Mouse (Mus musculus) midbrain, embryonic 15.5 days (tissue): ENCODE results near the gene 1700067K01Rik. TPM values are rescaled to one million over a fixed set of nuclear protein-coding genes. Genes with fewer than 3 reads are reported as not detected.
A peak's percentile ranks its signal among the peaks of the same experiment; 100 is the strongest.

ENCODE experiments used
- ATAC-seq: fragments of 200-750 bp; cut with Nextera tagmentation; replicated peaks from 2 replicates; pipeline ENCODE4 v1.8.0; 2017; ENCODE audit warnings: moderate TSS enrichment
- H3K27ac ChIP-seq: fragments of 300-500 bp; sonication (generic); 2 replicates; pipeline ENCODE4 v1.5.1; 2015; ENCODE audit warnings: mild to moderate bottlenecking, inconsistent platforms
- H3K27me3 ChIP-seq: fragments of 300-500 bp; sonication (generic); replicated peaks from 2 replicates; pipeline ENCODE4 v1.6.1; 2015; ENCODE audit warnings: inconsistent platforms
- H3K36me3 ChIP-seq: fragments of 300-500 bp; sonication (generic); replicated peaks from 2 replicates; pipeline ENCODE4 v1.6.1; 2015; ENCODE audit warnings: inconsistent platforms
- H3K4me1 ChIP-seq: fragments of 300-500 bp; sonication (generic); 2 replicates; pipeline ENCODE4 v1.6.1; 2015; ENCODE audit warnings: inconsistent platforms
- H3K4me2 ChIP-seq: fragments of 300-500 bp; sonication (generic); 2 replicates; pipeline ENCODE4 v1.6.1; 2015; ENCODE audit warnings: inconsistent platforms, mild to moderate bottlenecking, moderate library complexity
- H3K4me3 ChIP-seq: fragments of 300-500 bp; sonication (generic); 2 replicates; pipeline ENCODE4 v1.5.1; 2015; ENCODE audit warnings: mild to moderate bottlenecking, inconsistent platforms
- H3K9ac ChIP-seq: fragments of 300-500 bp; sonication (generic); 2 replicates; pipeline ENCODE4 v1.6.1; 2015; ENCODE audit warnings: mild to moderate bottlenecking, inconsistent platforms
- H3K9me3 ChIP-seq: fragments of 300-500 bp; sonication (generic); 2 replicates; pipeline ENCODE4 v1.6.1; 2016; ENCODE audit warnings: inconsistent platforms
- WGBS: fragments of 180-500 bp; shearing (Covaris S2); methylation state at CpG from one replicate; pipeline ENCODE4 v1.1.7; 2015; ENCODE audit warnings: mixed read lengths; 5-methylcytosine and 5-hydroxymethylcytosine counted together
- microRNA counts: library from miRNA; unstranded; fragments of <30 nt; microRNA quantifications from one replicate; lab custom pipeline; 2016
- microRNA-seq: library from miRNA; unstranded; fragments of <30 nt; microRNA quantifications from one replicate; pipeline ENCODE4, GENCODE M21; 2016
- polyA plus RNA-seq: library from polyadenylated mRNA; unstranded; fragments of >200 nt; fragmentation: Nextera tagmentation; extraction: Ambion mirVana; gene quantifications from 2 replicates; pipeline ENCODE4 v1.2.1, GENCODE M21; 2015

Gene 1700067K01Rik
- polyA plus RNA-seq, 1 experiment from 2014 or later, result 0.66 TPM

- Histone ChIP-seq H3K27me3 (peaks cover 52% of the 10 kb centered on the region), H3K4me2 (no peak overlapping the region), H3K4me1 (peaks cover 14% of the 10 kb centered on the region), H3K36me3 (no peaks in the 10 kb centered on the region), H3K9me3 (no peaks in the 10 kb centered on the region), H3K4me3 (no peak overlapping the region), H3K9ac (no peak overlapping the region), H3K27ac (no peak overlapping the region)
- 7% methylated on average over 7 of the region's 7 CpGs for WGBS
- no peak for ATAC-seq
These were observed 42.8 kb downstream of the 1700067K01Rik start for GRCm38 (mm10) chr8:84044103-84044502.

- no peak for ATAC-seq
- H3K4me2 ChIP-seq, result peak within 1 kb of the TSS; percentile 30; the same call in 1 of the 2 replicates
- peaks cover 14% of the 10 kb centered on the region for H3K4me1 ChIP-seq
- H3K27me3 ChIP-seq, result peaks cover 52% of the 10 kb centered on the region
- no peak within 1 kb of the TSS for H3K9ac ChIP-seq
- WGBS, result 6% methylated on average over 9 of the region's 9 CpGs
- H3K27ac ChIP-seq, result no peak within 1 kb of the TSS
- H3K4me3 ChIP-seq, result no peak within 1 kb of the TSS
- H3K36me3 ChIP-seq, result no peaks in the 10 kb centered on the region
- no peaks in the 10 kb centered on the region for H3K9me3 ChIP-seq
These were observed 43.6 kb downstream of the 1700067K01Rik start, which contains the start of gene Rln3 for GRCm38 (mm10) chr8:84044900-84045299. Gene Rln3 (minus strand): TSS chr8:84045000.

- no peak overlapping the region for H3K4me2 ChIP-seq
- WGBS, result 85% methylated on average over 3 of the region's 3 CpGs
- peaks cover 14% of the 10 kb centered on the region for H3K4me1 ChIP-seq
- H3K9me3 ChIP-seq, result no peaks in the 10 kb centered on the region
- H3K36me3 ChIP-seq, result no peaks in the 10 kb centered on the region
- peaks cover 41% of the 10 kb centered on the region for H3K27me3 ChIP-seq
- H3K27ac ChIP-seq, result no peak overlapping the region
- H3K9ac ChIP-seq, result no peak overlapping the region
- no peak for ATAC-seq
- no peak overlapping the region for H3K4me3 ChIP-seq
These were observed 45.2 kb downstream of the 1700067K01Rik start for GRCm38 (mm10) chr8:84046505-84046904.

- Histone ChIP-seq H3K9me3 (no peaks in the 10 kb centered on the region), H3K27me3 (peaks cover 24% of the 10 kb centered on the region), H3K4me2 (no peak overlapping the region), H3K4me3 (no peak overlapping the region), H3K4me1 (peaks cover 3% of the 10 kb centered on the region; the same call in 1 of the 2 replicates), H3K36me3 (no peaks in the 10 kb centered on the region), H3K9ac (no peak overlapping the region), H3K27ac (no peak overlapping the region)
- WGBS, result 81% methylated on average over 5 of the region's 5 CpGs
- ATAC-seq, result no peak
These were observed 46.9 kb downstream of the 1700067K01Rik start for GRCm38 (mm10) chr8:84048171-84048570.

GRCm38 (mm10) chr8:84052746-84053145 lies 51.4 kb downstream of the 1700067K01Rik start:
- no peaks in the 10 kb centered on the region for H3K27me3 ChIP-seq
- H3K4me1 ChIP-seq, result no peaks in the 10 kb centered on the region
- no peaks in the 10 kb centered on the region for H3K9me3 ChIP-seq
- no peak for ATAC-seq
- H3K27ac ChIP-seq, result no peak overlapping the region
- no peaks in the 10 kb centered on the region for H3K36me3 ChIP-seq
- no peak overlapping the region for H3K4me3 ChIP-seq
- no peak overlapping the region for H3K9ac ChIP-seq
- 68% methylated on average over 3 of the region's 3 CpGs for WGBS
- no peak overlapping the region for H3K4me2 ChIP-seq

- no peak overlapping the region for H3K27ac ChIP-seq
- H3K36me3 ChIP-seq, result no peaks in the 10 kb centered on the region
- H3K4me3 ChIP-seq, result no peak overlapping the region
- no peak for ATAC-seq
- H3K4me2 ChIP-seq, result no peak overlapping the region
- WGBS, result 92% methylated on average over 5 of the region's 5 CpGs
- no peaks in the 10 kb centered on the region for H3K27me3 ChIP-seq
- H3K9me3 ChIP-seq, result no peaks in the 10 kb centered on the region
- no peak overlapping the region for H3K9ac ChIP-seq
- H3K4me1 ChIP-seq, result no peaks in the 10 kb centered on the region
These were observed 51.9 kb downstream of the 1700067K01Rik start for GRCm38 (mm10) chr8:84053229-84053628.

MicroRNA genes within 50 kb of the gene (microRNA counts, 519-probe panel; counts per million panel counts)
- microRNA mmu-miR-1199 (lab: Ali Mortazavi, UCI), result not detected

Small RNA genes lying within 50 kb of the gene (microRNA-seq; reads per million reads assigned to microRNA genes)
- gene Mir1199, result not detected
- gene Mir8111, result 1.8 reads per million, percentile 2 among the genes with 10 or more reads in this experiment

Other genes starting within 250 kb of the 1700067K01Rik start
- 67.2 and 68.0 TPM in 2 replicates for gene Adgrl1, start 101.4 kb upstream of the 1700067K01Rik start, polyA plus RNA-seq
- gene Gm10644, start 46.3 kb upstream of the 1700067K01Rik start, polyA plus RNA-seq, result 0.93 and 1.00 TPM in 2 replicates
- gene Asf1b, start 46.0 kb upstream of the 1700067K01Rik start, polyA plus RNA-seq, result 8.0 and 10.9 TPM in 2 replicates
- gene Prkaca, start 28.5 kb upstream of the 1700067K01Rik start, polyA plus RNA-seq, result 228 and 238 TPM in 2 replicates
- 7.1 and 7.2 TPM in 2 replicates for gene Samd1, start 3.8 kb upstream of the 1700067K01Rik start, polyA plus RNA-seq
- gene 2210011C24Rik, start 10.7 kb downstream of the 1700067K01Rik start, polyA plus RNA-seq, result 0.26 and 0.39 TPM in 2 replicates
- gene Palm3, start 20.0 kb downstream of the 1700067K01Rik start, polyA plus RNA-seq, result 2.6 and 2.8 TPM in 2 replicates
- gene Il27ra, start 41.1 kb downstream of the 1700067K01Rik start, polyA plus RNA-seq, result 0.58 and 0.68 TPM in 2 replicates
- 0.48 and 1.3 TPM in 2 replicates for gene Rln3, start 43.5 kb downstream of the 1700067K01Rik start, polyA plus RNA-seq
- gene Gm10643, start 63.6 kb downstream of the 1700067K01Rik start, polyA plus RNA-seq, result 1.0 and 1.4 TPM in 2 replicates
- 12.4 and 14.0 TPM in 2 replicates for gene Rfx1, start 65.3 kb downstream of the 1700067K01Rik start, polyA plus RNA-seq
- gene Dcaf15, start 103.3 kb downstream of the 1700067K01Rik start, polyA plus RNA-seq, result 25.8 and 26.3 TPM in 2 replicates
- gene Podnl1, start 124.5 kb downstream of the 1700067K01Rik start, polyA plus RNA-seq, result 0.68 and 0.73 TPM in 2 replicates
- gene Cc2d1a, start 146.4 kb downstream of the 1700067K01Rik start, polyA plus RNA-seq, result 52.5 and 53.3 TPM in 2 replicates
- gene 4930432K21Rik, start 146.5 kb downstream of the 1700067K01Rik start, polyA plus RNA-seq, result 2.5 and 2.9 TPM in 2 replicates
- 8.1 and 8.5 TPM in 2 replicates for gene Nanos3, start 183.7 kb downstream of the 1700067K01Rik start, polyA plus RNA-seq
- gene Zswim4, start 235.6 kb downstream of the 1700067K01Rik start, polyA plus RNA-seq, result 33.2 and 33.3 TPM in 2 replicates
- gene D8Ertd738e, start 248.2 kb downstream of the 1700067K01Rik start, polyA plus RNA-seq, result 225 and 244 TPM in 2 replicates